Mouse (Mus musculus) CD4-positive, CD25-positive, alpha-beta regulatory T cell, adult 2 months (primary cell): Measurements from ENCODE around the gene Snrk.
"Not testable (repeated sequence)": the region's sequence is repeated elsewhere in the genome, so short reads cannot be mapped to it uniquely, and the experiment has no call there.

Experiments used
- DNase-seq: peaks from one replicate; pipeline ENCODE4 v3.0.0-alpha.2; 2012; ENCODE audit warnings: low read depth, low spot score

Gene Snrk

GRCm38 (mm10) chr9:122143219-122143618, 26.2 kb downstream of the Snrk start:
- DNase-seq: no peak

- no peak for DNase-seq
Observed at GRCm38 (mm10) chr9:122144776-122145175, 27.7 kb downstream of the Snrk start.

- DNase-seq: no peak
Observed at GRCm38 (mm10) chr9:122145677-122146076, 28.6 kb downstream of the Snrk start.

DNA sequence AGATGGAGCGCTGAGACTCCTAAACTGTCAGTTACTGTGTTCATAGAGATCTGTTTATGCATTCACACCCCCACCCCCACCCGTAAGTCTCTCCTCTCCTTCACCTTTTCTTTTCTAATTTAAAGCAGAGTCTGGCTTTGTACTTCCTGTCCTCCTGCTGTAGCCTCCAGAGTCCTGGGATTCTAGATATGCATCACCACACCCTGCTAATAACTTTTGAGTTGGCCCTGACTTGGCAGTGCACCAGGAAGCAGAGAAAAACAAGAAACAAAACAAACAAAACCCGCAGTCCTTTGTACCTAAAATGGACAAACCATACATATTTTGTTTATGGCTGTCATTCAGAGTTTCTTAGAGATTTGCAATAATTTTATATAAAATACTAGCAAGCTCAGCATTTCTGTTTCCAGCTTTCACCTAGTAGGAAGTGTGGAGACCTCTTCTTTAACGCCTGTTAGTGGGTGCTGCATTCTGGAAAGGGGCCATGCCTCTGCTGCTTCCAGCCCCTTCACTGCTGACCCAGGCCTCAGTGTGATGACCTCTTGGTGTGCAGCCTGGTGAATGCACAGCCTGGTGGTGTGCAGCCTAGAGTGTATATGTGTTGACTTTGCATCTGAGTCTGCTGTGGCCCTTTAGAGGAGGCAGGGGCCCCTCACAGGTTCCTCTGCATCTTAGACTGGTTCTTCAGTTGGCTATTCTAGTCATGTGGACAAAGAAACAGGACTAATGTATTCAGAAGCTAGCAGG, 29.2 kb downstream of the Snrk start:
- no peak for DNase-seq

GRCm38 (mm10) chr9:122148356-122148755, 31.3 kb downstream of the Snrk start:
- DNase-seq: no peak

DNA sequence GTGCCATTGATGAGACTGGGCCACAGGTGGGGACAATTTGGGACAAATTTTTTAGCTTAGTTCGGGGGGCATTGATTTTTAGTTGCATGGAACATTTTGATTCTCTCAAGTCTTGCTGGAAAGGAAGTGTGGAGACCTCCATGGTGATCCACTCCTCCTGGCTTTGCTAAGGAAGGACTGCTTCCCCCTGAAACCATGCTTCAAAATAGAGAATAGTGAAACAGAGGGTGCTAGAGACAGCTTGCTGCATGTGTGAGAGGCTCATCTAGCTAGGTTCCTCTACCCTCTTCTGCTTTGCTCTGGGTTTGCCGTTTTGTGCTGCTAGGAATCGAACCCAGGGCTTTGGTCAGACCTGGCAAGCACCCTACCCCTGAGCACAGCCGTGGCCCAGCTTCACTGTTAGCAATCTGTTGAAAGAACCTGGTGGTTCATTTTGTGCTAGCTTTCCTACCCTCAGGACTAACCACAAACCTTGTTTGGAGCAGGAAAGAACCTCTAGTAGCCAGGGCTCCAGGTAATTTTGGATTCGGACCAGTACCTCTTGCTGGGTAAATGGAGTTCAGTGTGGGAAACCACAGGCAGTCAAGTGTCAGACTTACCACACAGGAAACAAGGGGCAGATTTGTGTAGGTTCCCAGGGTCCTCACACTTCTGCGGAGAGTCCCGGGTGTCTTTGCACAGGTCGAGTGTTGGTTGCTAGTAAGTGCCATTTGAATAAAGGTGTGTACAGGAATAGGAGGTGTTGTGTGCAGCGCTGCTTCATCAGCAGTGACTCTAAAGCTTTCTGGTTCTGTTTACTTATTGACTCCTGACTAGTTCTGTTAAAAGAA, 33.1 kb downstream of the Snrk start:
- peak; percentile 62 for DNase-seq

DNA sequence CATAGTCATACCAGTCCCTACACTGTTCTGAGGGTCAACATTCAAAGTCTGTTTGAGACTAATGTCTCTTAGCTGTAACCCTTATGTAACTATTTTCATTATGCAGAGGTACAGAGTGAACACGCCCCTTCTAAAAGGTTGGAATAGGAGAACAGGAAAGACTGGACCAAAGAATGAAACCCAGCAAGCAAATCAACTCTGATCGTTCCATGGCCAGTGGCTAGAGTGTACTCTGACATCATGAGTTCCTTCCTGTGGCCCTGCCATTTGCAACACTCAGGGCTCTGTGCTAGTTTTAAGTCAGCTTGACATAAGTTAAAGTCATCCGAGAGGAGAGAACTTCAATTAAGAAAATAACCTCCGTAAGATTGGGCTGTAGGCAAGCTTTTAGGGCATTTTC, 35.0 kb downstream of the Snrk start:
- no peak for DNase-seq

DNA sequence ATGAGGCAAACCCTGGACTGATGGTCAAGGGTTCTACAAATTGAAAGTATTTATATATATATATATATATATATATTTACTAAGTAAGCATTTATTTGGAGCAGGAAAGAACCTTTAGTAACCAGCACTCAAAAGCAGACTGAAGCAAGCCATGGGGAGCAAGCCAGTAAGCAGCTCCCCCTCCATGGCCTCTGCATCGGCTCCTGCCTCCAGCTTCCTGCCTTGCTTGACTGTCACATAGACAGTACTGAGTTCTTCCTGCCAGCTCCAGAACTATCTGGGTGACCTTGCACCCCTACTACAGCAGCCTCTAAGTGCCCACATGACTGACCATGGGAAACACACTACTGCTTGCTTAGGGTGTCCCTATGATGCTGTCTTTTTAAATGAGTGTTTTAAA, 35.4 kb downstream of the Snrk start:
- no peak for DNase-seq

- no peak for DNase-seq
Observed at GRCm38 (mm10) chr9:122153436-122153835, 36.4 kb downstream of the Snrk start.

- no peak for DNase-seq
Observed at GRCm38 (mm10) chr9:122155193-122155592, 38.1 kb downstream of the Snrk start.

DNA sequence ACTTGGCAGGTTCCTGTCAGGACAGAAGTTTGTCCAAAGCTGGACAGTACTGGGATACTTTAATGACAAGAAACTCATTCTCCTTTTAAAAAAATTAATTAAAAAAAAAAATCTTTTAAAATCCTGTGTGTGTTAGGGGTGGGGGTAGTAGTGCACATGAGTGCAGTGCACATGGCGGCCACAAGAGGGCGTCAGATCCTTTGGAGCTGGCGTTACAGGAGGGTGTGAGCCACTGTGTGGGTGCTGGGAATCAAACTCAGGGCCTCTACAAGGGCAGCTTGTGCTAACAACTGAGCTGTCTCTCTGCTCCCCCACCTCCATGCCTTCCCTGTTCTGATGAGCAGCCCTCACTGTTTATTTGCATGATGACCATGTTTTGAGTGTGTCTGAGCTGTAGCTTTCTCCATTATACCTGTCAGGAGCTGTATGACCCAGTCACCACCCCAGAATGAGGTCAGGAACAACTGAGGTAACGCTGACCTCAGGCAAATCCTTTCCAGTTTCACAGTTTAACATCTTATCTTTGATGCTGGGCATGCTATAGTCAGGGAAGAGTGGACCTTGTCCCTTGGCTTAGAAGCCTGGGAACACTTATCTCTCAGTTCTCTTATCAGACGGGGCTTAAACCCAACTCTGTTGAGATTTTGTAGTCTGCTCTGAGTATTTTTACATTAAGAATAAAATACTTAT, 39.5 kb downstream of the Snrk start:
- peak; percentile 36 for DNase-seq

DNA sequence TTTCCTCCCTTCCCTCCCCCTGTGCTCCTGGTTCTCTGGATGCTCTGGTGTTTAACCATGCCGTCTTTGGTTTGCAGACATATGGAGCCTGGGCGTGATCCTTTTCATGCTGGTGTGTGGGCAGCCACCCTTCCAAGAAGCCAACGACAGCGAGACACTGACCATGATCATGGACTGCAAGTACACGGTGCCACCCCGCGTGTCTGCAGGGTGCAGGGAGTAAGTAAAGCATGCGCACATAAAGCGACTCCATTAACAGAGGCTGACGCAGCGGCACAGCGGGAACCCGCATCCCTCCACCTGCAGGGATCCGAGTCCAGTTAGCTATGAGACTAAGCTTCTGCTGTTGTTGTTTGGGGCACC, 40.0 kb downstream of the Snrk start:
- DNase-seq: no peak

DNA sequence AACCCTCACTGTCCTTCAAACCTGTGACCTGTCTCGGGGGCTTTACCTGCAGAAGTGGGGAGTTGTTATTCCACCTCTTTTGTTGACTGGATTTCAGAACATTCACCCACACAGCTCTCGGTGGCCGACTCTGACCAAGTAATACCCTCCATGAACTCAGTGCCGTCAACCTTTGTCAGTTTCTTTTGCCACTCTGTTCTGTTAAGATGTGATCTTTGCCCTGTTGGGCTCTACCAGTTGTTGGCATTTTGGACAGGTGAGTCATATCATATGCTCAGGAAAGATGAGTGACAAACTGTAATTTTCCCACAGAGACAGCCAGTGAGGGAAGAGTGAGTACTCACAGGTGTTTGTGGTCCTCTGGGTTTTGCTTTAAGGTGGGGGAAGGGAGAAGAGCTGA, 47.5 kb downstream of the Snrk start:
- DNase-seq: no peak

DNA sequence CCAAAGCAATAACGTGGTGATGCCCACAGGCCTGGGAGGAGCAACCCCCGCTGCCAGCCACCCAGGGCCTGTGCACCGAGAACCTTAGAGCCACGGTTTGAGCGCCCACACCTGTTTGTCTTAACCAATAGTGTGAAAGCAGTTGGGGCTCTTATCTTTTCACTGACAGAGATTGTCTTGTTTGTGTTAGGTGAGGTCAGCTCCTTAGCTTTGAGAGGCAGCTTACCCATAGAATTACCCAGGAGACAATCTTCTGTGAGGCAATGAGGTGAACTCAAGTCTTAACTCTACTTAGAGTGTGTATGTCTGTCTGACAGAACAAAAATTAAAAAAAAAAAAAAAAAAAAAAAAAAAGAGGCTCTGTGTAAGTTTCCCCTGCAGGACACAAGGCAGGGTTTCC, 50.7 kb downstream of the Snrk start:
- not testable (repeated sequence) for DNase-seq

DNA sequence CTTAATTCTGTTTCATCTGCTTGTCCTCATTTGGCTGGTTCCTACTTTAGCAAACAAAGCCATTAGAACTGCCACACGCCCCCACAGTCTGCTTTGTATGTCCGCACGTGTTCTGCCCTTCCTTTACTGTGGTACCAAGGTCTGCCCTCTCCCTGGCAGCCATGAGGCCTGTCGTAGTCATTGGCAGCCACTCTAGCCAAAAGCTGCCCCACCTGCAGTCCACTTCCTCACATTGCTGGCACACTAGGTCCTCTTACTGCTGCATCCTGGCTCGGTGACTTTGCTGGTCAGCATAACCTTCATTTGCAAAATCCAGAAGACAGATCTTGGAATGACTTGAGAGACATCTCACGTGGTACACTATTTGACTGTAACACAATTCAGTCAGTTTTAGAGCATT, 52.8 kb downstream of the Snrk start:
- no peak for DNase-seq

DNA sequence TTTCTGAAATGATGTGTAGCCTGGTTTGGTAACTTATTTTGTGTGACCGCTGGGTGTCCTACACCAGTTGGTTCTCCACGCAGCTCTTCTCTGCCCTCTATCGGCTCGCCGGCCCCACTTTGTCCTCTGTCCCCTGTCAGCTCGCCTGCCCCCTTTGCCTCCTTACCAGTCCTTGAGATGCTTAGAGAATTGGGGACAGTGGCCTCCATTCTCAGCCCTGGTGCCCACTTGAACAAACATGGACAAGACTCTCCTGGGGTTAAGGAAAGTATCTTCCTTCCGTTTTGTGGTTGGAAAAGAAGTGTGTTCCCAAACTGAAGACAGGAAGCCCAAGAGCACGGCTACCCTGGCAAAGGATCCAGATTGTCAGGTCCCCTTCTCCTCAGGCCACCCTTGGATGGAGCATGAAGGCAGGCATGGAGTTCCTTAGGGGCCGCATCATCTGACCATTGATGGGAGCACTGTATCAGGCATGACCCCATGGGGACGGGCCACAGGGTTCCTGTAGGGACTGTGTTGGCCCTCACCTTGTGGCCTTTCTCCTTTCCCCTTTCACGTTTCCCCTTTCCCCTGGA, 55.6 kb downstream of the Snrk start:
- no peak for DNase-seq

GRCm38 (mm10) chr9:122173405-122174233, 56.6 kb downstream of the Snrk start:
- DNase-seq: no peak

- DNase-seq: no peak
Observed at GRCm38 (mm10) chr9:122174723-122175122, 57.7 kb downstream of the Snrk start.

GRCm38 (mm10) chr9:122177256-122178220, 60.5 kb downstream of the Snrk start:
- peak; percentile 20 for DNase-seq

DNA sequence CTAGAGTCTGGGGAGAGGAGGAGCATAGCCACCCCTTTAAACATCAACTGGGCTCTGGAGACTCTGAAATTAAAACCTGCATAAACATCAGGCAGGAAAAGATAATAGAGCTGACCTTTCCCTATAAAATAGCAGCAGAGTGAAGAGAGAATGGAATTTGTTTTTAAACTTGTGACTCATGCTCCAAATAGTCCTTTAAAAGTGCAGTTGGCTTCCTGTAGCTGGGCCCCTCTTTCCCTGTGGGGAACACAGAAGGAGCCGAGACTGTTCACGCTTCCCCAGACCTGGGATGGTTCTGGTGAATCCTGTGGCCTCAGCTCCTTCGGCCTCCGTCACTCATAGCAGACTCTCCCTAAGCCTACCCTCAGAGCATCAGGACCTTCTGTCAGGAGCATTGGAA, 61.4 kb downstream of the Snrk start:
- DNase-seq: no peak
